Mouse (Mus musculus) right cerebral cortex, adult 2 months (tissue): ENCODE measurements around the gene Farp1.
"Not testable (repeated sequence)": the region's sequence is repeated elsewhere in the genome, so short reads cannot be mapped to it uniquely, and the experiment has no call there.

ENCODE experiments used
- DNase-seq, 2 experiments: peaks; one replicate each; pipeline ENCODE4 v3.0.0; 2021 to 2022; ENCODE audit warnings: low spot score in 2 of 2

Farp1 gene

GRCm38 (mm10) chr14:121182967-121183366 is 148.0 kb downstream of the Farp1 start:
- DNase-seq: no peak

DNA sequence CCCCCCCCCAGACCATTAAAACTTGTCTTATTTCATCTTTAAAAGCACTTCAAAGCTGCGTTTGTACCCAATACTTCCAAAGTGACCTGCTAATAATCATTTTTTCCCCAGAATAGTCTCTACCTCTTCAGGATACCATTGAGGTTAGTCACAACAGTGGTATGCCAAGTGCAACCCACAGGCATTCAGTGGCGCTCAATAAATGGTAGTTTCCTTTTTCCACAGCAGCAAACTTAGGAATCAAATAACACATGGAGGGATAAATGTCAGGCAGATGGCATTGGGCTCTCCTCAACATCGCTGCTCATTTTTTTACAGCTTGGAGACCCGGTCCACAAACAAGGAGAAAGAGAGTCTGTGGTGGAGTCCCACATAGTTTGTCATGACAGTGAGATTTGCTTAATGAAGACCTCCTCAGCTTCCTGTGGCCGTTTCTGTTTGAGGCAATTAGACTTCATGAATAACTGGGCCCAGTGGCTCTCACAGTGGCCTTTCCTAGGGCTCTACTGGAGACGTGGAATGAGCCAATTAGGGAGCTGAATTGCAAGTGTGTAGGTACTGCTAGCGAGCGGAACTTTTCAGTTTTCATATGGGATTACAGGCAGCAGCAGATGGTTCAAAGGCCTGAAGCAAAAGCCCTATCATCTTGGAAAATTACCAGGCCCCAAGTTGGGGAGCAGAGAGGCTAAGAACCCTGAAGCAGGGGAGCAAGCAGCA is 148.6 kb downstream of the Farp1 start:
- DNase-seq: no peak

- no peak for DNase-seq
Measured at GRCm38 (mm10) chr14:121184351-121184750, 149.4 kb downstream of the Farp1 start.

- DNase-seq: no peak
Measured at GRCm38 (mm10) chr14:121186402-121186894, 151.4 kb downstream of the Farp1 start.

GRCm38 (mm10) chr14:121189840-121190239 is 154.8 kb downstream of the Farp1 start:
- not testable (repeated sequence) for DNase-seq

DNA sequence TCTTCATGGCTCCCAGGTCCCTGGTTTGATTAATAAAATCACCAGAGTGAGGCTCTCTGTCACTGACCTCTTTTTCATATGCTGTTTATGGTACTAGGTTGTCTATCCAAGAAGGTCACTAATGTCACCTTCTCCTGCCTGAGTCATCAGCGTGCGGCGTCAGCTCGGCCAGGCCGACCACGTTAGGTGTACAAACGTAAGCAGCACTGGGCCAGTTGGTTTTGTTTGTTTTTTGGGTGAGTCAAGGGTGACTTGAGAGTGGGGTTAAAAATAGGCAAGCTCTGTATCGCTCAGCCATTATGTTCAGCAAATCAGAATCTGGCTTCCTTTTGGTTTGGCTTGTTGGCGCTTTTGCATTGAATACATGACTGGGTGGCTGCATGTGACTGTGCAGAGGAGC is 155.4 kb downstream of the Farp1 start:
- DNase-seq: no peak

DNA sequence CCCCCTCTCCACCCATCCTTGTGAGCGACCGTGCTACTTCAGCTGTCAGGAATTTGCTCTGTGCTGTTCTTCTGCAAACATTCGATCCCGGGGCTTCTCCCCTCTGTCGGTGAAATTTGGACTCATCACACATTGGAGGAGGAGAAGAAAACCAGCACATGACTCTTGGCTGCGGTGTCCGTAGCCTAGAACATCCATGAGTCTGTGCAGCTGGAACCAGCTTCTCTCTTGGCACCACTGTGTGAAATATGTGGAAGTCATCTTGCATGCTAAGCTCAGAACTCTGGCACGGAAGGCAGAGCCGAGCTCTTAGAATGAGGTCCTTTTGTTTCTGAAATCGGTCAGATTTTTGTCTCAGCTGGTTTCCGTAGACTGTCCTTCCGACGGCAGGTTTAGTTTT is 156.7 kb downstream of the Farp1 start:
- DNase-seq: no peak

DNA sequence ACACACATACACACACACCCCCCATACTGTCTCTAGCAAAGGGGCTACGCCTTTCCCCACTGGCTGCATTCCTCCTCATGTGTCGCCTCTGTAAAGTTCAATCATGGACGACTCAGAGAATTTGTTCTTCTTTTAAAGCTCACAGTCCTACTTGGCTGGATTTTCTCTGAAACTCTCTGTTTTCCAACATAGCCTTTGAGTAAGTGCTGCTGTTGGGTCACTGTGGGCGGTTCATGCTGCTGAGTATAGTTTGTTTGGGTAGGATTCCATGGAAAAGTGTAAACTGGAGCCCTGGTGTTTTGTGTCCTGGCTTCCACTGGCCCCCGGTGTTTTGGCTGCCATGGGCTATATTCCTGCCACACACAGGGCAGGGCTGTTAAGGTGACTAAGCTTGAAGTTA is 157.4 kb downstream of the Farp1 start:
- DNase-seq: no peak

DNA sequence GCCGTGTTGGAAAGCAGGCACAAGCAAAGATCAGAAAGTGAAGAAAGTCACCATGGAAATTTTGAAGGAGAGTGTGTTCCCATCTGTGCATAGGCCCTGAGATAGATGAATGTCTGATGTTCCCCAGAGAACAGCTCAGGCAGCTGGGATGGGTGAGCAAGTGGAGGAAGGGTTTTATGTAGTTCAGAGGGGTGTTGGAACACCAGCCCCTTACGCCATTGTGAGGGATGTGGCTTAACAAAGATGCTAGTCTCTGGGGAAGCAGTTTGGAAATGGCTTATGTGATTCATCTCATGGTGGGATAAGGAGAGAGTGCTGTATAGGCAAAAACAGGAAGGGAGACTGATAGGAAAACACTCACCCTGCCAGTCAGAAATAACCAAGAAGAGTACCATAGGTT is 159.0 kb downstream of the Farp1 start:
- no peak for DNase-seq

- no peak for DNase-seq
Measured at GRCm38 (mm10) chr14:121198915-121199572, 164.0 kb downstream of the Farp1 start.

DNA sequence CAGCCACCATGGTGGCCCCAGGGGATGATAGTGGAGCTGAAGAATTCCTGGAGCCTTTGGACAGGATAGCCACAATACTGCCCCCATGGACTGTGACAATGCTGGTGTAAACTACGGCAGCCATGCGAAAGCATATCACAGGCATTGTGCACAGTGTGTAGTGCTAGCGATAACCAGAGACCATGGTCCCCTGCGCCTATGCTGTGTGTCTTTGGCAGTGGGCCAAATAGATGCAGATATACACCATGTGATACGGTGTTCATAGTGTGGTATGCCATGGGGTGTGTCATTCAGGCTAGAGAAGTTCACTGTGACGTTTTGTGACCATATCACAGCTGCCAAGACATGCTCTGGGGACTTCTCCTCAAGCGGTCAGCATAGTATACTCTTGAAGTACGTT is 164.8 kb downstream of the Farp1 start:
- no peak for DNase-seq

DNA sequence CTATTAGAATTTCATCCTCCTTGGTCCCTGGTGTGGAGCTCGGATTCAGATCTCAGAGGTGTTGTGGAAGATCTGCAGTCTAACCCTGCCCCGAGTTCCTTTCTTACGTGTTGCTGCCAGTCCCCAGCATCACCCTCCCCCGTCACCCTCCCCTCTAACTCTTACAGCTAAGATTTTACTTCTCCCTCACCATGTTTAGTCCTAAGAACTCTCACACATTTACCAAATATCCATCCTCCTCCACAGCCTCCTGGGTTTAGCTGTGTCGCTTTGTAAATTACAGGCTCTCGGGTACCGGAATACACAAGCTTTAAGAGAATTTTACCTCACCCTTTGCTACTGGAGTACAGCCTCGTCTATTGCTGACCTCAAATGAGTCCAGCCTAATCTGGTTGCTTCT is 165.4 kb downstream of the Farp1 start:
- no peak for DNase-seq

DNA sequence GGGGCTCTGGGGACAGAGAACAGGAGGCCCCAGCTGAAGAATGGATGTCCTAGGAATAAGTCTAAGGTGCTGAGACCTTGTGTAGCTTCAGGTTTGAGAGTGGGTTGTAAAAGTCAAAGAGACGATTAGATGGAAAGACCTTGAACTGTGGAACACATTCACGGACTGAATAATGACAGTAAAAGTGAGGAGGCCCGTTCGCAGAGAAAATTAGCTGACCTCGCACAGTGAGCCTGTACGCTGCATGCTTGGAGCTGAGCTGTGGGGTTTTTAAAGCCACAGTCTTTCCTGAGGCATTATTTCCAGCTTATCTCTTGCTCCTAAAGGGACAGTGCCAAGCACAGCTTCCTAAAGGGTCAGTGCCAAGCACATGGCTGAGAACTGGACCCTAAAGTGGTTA is 166.2 kb downstream of the Farp1 start:
- DNase-seq: no peak

DNA sequence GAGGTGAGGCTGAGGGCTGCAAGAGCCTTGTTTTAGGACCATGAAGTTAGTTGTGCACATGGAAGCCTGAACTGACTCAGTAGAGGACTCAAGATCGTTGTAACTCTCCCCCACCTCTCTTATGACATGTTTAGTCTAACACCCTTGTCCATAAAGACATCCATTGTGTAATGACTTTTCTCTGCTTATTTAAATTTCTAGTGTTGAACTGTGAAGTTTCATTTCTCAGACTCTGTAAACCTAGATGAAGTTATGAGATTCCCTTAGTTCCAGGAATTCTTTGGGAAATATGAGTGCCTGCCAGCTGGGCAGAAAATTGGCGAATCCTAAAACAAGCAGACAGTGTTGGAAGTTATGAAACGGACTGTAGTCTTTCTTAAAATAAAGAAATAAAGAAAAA is 170.5 kb downstream of the Farp1 start:
- no peak for DNase-seq

DNA sequence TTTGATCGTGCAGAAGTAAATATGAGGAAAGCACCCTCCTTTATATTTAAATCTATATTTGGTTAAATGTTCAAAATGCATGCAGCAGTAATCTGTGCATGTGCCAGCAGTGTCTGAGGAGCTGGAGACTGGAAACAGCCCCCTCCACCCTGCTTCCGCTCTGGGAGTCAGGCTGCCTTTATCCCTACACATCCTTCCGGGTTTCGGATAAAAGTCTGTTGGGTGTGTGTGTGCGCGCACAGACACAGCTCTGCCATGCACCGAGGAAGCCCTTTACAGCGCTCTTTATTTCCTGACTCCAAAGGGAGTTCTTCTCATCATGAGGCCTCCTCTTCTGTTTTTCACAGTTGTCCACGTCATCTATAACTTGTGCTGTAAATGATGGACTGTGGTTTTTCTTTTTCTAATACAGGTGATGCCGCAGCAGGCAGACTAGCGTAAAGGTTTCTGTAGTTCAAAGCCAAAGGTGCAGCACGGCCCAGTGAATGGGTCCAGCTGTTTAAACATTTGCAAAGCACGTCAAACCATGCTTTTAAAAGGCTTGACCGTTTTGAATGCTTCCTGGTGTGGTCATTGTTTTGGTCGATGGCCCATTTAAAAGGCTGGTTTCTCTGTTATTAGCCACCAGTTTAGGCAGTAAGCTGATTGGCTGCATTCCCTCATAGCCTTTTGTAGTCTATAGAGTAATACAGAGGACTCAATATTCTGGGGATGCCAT is 172.6 kb downstream of the Farp1 start:
- DNase-seq: no peak

DNA sequence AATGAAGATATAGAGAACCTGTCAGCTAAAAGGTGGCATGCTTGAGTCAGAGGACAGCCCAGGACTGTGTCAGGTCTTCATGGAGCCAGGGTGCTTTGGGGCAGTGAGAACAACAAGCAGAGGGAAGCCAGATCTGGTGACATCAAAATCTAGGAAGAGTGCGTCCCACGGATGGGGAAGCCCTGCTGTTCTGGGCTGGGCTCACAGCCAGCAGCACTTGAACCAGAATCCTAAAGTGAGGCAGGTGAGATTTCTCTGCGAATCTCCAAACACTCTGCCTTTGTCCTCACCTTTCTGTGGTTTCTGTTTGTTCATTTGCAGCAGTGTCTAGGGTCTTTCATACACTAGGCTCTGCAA is 173.1 kb downstream of the Farp1 start:
- DNase-seq: no peak

DNA sequence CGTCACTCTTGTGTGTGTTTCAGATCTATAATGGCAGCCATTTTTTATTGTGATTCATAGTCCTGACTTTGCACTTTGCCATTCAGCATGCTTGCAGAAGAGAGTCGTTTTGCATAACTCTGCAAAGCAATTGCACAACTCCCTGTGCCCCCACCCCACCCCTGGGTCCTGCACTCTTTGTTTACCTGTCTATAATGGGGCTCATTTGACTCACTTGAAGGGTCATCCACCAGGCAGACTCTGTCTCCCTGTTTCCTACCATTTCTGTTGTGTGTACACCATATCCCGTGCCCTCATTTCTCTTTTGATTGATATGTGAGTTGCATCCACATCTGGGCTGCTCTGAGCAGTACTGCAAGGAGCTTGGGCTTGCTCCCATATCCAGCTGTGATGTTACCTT is 175.3 kb downstream of the Farp1 start:
- DNase-seq: no peak

DNA sequence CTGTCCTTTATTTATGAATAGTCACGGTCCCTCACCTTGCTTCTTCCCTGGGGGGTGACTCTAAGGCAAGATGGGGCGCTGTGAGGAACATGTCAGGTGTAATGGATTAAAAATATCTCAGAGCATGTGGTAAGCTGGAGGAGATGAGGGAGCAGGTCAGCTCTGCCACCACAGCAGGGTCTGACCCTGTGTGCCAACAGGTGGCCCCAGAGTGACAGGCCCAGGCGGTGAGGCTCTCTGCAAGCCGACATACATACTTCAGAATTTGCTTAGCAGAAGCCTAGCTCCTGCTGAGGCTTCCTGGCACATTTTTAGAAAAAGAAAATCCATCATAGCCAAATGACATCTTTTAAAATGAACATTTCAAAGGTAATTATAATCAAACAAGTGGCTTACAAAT is 178.7 kb downstream of the Farp1 start:
- DNase-seq: no peak

DNA sequence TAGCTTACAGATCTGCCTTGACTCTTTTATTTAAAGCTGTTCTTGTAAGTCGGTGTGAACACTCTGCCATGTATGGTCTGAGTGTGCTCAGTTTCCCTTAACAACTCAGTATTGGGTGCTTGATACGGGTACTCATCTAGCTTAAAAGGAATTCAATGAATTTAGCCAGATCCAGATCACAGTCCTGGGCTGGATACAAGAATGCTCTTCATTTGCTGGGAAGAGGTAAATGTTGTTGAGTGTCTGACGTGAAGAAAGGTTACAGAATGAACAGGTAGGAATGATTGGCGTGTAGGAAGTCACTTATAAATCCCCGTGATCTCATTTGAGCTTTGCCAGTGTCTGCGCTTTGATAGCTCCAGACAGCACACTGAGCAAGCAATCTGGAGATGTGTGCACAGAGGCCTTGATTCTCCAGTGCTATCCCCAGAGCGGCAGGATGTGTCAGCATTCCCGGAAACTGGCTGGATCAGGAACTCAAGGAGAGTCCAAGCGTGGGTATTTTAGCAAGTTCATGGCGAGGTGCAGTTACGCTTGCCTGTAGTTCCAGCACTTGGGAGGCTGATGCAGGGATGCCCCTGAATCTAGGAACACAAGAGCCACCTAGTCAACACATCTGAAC is 179.7 kb downstream of the Farp1 start:
- DNase-seq: no peak

GRCm38 (mm10) chr14:121215817-121216216 is 180.8 kb downstream of the Farp1 start:
- DNase-seq: no peak

DNA sequence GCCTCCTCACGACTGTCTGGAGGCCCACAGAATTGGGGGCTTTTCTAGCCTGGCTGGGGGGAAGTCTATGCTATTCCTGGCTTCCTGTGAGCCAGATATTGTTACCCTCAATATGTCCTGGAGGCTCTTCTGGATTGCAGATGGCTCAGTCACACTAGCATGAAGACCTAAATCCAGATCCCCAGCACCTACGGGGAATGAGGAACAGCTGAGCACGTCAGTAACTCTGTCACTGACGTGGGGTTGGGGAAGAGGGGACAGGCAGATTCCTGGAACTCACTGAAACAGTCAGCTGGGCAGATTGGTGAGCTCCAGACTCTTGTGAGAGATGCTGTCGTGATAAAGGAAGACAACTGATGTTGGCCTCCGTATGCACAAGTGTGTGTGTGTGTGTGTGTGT is 181.7 kb downstream of the Farp1 start:
- DNase-seq: no peak

DNA sequence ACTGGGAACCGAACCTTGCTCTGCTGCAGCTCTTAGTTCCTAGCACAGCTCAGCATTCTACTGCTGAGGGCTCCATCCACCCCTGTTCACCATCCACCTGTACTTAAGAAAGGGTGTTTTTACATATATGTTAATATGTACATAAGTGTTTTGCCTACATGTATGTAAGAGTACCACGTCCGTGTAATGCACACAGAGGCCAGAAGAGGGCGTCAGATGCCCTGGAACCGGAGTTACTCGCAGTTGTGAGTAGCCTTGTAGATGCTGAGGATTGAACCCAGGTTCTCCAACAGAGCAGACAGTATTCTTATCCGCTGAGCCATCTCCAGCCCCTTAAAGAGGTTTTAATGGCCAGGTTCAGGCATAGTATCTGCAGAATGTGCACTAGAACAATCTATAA is 183.6 kb downstream of the Farp1 start:
- no peak for DNase-seq
